Mouse (Mus musculus): Measurements from ENCODE around the gene Fancd2. TPM values are rescaled to one million over a fixed set of nuclear protein-coding genes. Genes with fewer than 3 reads are reported as not detected.

Fancd2 gene
- polyA plus RNA-seq, 1 experiment from 2014 or later: 6.6 TPM

GRCm38 (mm10) chr6:113499346-113499745, 32.1 kb upstream of the Fancd2 start:
- Histone ChIP-seq H3K4me1 (peaks cover 20% of the 10 kb centered on the region), H3K36me3 (no peaks in the 10 kb centered on the region), H3K9ac (no peak overlapping the region), H3K4me2 (replicated peaks) (no peak overlapping the region), H3K27ac (replicated peaks) (no peak overlapping the region), H3K27me3 (peaks cover 29% of the 10 kb centered on the region), H3K9me3 (replicated peaks) (no peaks in the 10 kb centered on the region), H3K4me3 (replicated peaks) (no peak overlapping the region)
- no peak for ATAC-seq (ENCODE audit: insufficient number of reproducible peaks, low FRiP score, low TSS enrichment, low read depth)
- 60% methylated on average over 6 of the region's 6 CpGs for WGBS

DNA sequence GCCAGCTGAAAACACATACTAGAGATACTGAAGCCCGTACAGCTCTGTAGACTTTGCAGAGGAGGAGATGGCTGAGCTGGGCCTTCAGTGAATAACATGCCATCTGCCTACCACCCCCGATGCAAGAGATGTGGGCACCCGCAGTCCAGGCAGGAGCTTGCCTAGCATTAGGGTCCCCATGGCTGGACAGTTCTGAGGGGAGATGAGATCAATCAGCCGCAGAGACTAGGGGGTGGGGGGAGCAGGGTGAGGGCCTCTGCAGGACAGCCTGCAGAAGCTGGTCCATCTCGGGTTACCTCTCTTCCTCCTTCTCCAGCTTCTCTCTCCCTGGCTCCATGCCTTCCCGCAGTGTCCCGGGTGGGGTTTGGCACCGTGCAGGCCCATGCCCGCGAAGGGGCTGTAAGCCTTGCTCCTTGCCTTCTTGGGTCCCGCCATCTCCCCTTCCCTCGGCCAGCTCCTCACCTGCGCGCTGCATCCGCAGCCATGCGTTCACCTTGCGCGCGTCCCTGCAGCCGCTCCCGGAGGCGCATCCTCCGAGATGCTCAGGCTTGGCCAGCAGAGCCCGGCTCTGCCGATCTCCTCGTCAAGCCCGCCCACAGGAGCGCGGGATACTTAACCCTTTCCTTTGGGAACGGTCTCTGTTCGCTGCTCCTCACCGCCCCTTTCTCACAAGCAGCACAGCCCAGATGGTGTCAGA, 29.9 kb upstream of the Fancd2 start, which contains the start of gene Prrt3:
Prrt3 (minus strand) TSS at position 544 of the 697 bp plus-strand sequence.
- ATAC-seq (ENCODE audit: insufficient number of reproducible peaks, low FRiP score, low TSS enrichment, low read depth): peak; percentile 64
- H3K9me3 ChIP-seq (replicated peaks): no peaks in the 10 kb centered on the region
- H3K4me2 ChIP-seq (replicated peaks): peak within 1 kb of the TSS; percentile 77
- peak within 1 kb of the TSS; percentile 47 for H3K4me3 ChIP-seq (replicated peaks)
- peaks cover 15% of the 10 kb centered on the region for H3K27me3 ChIP-seq
- no peaks in the 10 kb centered on the region for H3K36me3 ChIP-seq
- H3K9ac ChIP-seq: 0 out of 2 replicates have a peak within 1 kb of the TSS, but pooled peaks have one; percentile 9
- no peak within 1 kb of the TSS for H3K27ac ChIP-seq (replicated peaks)
- peaks cover 11% of the 10 kb centered on the region for H3K4me1 ChIP-seq
- 1% methylated on average over 32 of the region's 32 CpGs for WGBS

- Histone ChIP-seq H3K36me3 (no peaks in the 10 kb centered on the region), H3K27ac (replicated peaks) (no peak overlapping the region), H3K4me3 (replicated peaks) (no peak overlapping the region), H3K9ac (no peak overlapping the region), H3K27me3 (peaks cover 15% of the 10 kb centered on the region), H3K4me2 (replicated peaks) (no peak overlapping the region), H3K4me1 (peaks cover 11% of the 10 kb centered on the region), H3K9me3 (replicated peaks) (no peaks in the 10 kb centered on the region)
- no peak for ATAC-seq (ENCODE audit: insufficient number of reproducible peaks, low FRiP score, low TSS enrichment, low read depth)
- 76% methylated on average over 2 of the region's 2 CpGs for WGBS
Measured at GRCm38 (mm10) chr6:113502801-113503200, 28.7 kb upstream of the Fancd2 start.

DNA sequence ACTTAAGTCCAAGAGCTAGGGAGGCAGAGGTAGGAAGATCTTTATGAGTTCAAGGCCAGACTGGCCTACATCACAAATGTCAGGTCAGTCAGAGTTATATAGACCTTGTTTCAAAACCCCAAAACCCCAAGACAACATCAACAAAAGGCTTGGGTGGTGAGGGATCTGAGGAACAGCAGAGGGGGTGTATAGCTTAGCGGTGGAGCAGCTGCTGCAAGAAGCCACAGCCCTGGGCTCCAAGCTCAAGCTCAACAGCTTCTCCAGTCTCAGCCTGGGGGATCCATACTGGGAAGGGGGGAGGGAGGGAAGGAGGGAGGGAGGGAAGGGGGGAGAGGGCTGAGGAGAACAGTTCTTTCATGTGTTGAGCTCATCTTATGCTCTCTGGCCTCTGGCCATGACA, 25.8 kb upstream of the Fancd2 start:
- H3K4me1 ChIP-seq: peaks cover 11% of the 10 kb centered on the region
- H3K27ac ChIP-seq (replicated peaks): no peak overlapping the region
- no peak overlapping the region for H3K4me3 ChIP-seq (replicated peaks)
- no peak overlapping the region for H3K9ac ChIP-seq
- no peaks in the 10 kb centered on the region for H3K36me3 ChIP-seq
- no peak overlapping the region for H3K4me2 ChIP-seq (replicated peaks)
- peaks cover 12% of the 10 kb centered on the region for H3K27me3 ChIP-seq
- no peaks in the 10 kb centered on the region for H3K9me3 ChIP-seq (replicated peaks)
- 55% methylated on average over 1 of the region's 1 CpGs for WGBS
- no peak for ATAC-seq (ENCODE audit: insufficient number of reproducible peaks, low FRiP score, low TSS enrichment, low read depth)

DNA sequence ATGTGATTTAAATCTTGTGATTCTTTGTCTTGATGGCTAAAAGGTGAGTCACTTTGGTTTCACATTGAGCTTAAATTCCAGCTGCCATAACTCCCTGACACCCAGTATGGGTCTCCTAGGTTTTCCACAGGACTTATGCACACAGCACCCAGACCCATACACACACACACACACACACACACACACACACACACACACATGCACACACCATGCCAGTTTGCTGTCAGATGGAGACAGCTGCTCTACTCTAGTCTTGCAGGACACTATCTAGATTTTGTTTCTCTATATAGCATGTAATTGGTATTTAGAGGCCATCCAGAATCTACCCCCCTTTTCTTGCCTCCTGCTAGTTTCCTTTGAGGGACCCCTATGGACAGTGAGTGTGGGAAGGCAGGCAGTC, 24.4 kb upstream of the Fancd2 start:
- no peak for ATAC-seq (ENCODE audit: insufficient number of reproducible peaks, low FRiP score, low TSS enrichment, low read depth)
- Histone ChIP-seq H3K4me1 (no peaks in the 10 kb centered on the region), H3K9ac (no peak overlapping the region), H3K4me3 (replicated peaks) (no peak overlapping the region), H3K27ac (replicated peaks) (no peak overlapping the region), H3K4me2 (replicated peaks) (no peak overlapping the region), H3K36me3 (0 out of 2 replicates have a peak, but pooled peaks cover 5% of the 10 kb centered on the region), H3K9me3 (replicated peaks) (no peaks in the 10 kb centered on the region), H3K27me3 (no peaks in the 10 kb centered on the region)

DNA sequence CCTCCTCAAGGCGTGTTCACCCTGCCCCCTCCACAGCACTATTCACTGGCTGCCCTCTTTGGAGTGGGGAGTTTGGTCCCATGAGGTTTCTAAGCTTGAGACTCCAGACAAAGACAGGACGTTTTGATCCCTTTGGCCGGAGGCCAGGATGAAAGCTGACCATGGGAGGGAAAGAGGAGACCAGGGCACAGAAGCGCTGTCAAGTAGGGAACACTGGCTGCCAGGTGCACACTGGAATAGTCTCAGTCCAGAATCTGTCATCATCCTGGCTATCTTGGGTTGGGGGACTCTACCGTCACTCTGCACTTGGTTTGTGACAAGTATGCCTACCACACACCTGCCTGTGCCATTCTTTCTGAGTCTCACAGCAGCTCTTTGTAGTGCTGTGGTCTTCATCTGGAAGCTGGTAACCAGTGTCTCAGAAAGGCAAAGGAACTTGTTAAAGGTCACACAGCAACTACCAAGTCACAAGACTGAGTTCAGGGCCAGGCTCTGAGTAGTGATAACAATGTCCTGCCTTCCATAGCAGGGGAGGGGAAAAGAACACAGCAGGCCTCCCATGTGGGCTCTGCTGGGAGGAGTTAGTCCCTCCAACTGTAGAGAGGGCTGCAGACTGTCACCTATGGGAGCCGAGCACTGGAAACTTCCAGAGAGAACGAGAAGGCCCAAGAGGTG, 23.1 kb upstream of the Fancd2 start:
- Histone ChIP-seq H3K4me1 (no peaks in the 10 kb centered on the region), H3K27me3 (no peaks in the 10 kb centered on the region), H3K27ac (replicated peaks) (peak overlapping the region; percentile 72), H3K4me2 (replicated peaks) (no peak overlapping the region), H3K4me3 (replicated peaks) (no peak overlapping the region), H3K9ac (no peak overlapping the region), H3K36me3 (peaks cover 10% of the 10 kb centered on the region; the same call in 1 of the 2 replicates), H3K9me3 (replicated peaks) (no peaks in the 10 kb centered on the region)
- peak; percentile 74; the same call in 1 of the 2 replicates for ATAC-seq (ENCODE audit: insufficient number of reproducible peaks, low FRiP score, low TSS enrichment, low read depth)
- 54% methylated on average over 7 of the region's 7 CpGs for WGBS

- peak overlapping the region; percentile 72 for H3K27ac ChIP-seq (replicated peaks)
Measured at GRCm38 (mm10) chr6:113508947-113509280, 22.6 kb upstream of the Fancd2 start.

DNA sequence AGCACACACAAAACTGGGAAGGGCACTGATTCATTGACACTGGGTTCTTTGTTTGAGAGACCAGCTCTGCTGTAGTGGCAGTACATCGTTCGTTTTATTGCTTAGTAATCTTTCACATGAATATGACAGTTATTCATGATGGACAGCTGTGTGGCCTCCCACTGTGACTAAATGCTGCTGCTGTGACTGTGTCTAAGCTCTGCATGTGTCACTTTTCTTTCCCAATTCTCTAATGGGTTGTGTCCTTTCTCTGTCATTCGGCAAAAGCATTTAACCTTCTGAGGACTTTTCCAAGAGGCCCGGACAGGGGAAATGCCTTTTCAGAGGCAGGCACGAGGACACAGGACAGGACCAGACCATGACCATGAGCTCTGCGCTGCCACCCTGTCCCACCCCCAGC, 17.5 kb upstream of the Fancd2 start:
- Histone ChIP-seq H3K4me1 (no peaks in the 10 kb centered on the region), H3K27ac (replicated peaks) (no peak overlapping the region), H3K9ac (no peak overlapping the region), H3K4me3 (replicated peaks) (no peak overlapping the region), H3K27me3 (no peaks in the 10 kb centered on the region), H3K36me3 (peaks cover 65% of the 10 kb centered on the region), H3K9me3 (replicated peaks) (no peaks in the 10 kb centered on the region), H3K4me2 (replicated peaks) (no peak overlapping the region)
- ATAC-seq (ENCODE audit: insufficient number of reproducible peaks, low FRiP score, low TSS enrichment, low read depth): no peak
- WGBS: 91% methylated on average over 6 of the region's 6 CpGs

More at GRCm38 (mm10) chr6:113508947-113509280, 22.6 kb upstream of the Fancd2 start:
- Histone ChIP-seq H3K4me2 (replicated peaks) (no peak overlapping the region), H3K36me3 (peaks cover 15% of the 10 kb centered on the region), H3K9me3 (replicated peaks) (no peaks in the 10 kb centered on the region), H3K9ac (no peak overlapping the region), H3K4me1 (no peaks in the 10 kb centered on the region), H3K27me3 (no peaks in the 10 kb centered on the region), H3K4me3 (replicated peaks) (no peak overlapping the region)
- peak; percentile 67 for ATAC-seq (ENCODE audit: insufficient number of reproducible peaks, low FRiP score, low TSS enrichment, low read depth)
- WGBS: 42% methylated on average over 5 of the region's 5 CpGs

DNA sequence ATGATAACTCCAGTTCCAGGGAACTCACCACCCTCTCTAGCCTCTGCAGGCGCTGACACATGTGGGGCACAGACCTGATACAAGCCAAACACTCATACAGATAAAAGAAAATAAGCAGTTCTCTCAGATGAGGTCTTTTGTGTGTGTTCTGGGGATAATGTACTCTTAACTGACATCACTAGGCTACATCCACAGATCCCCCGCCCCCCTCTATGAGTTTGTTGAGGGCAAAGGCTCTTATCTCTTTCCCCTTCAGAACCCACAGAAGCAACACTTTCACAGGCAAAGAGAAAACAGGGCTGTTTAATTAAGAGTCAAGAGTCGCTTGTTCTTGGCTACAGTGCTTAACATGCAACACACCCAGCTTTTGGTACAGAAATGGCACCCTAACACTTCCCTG, 16.9 kb upstream of the Fancd2 start:
- H3K4me2 ChIP-seq (replicated peaks): no peak overlapping the region
- WGBS: 98% methylated on average over 3 of the region's 3 CpGs
- H3K9ac ChIP-seq: no peak overlapping the region
- peaks cover 72% of the 10 kb centered on the region for H3K36me3 ChIP-seq
- H3K27ac ChIP-seq (replicated peaks): no peak overlapping the region
- H3K4me3 ChIP-seq (replicated peaks): no peak overlapping the region
- no peak for ATAC-seq (ENCODE audit: insufficient number of reproducible peaks, low FRiP score, low TSS enrichment, low read depth)
- H3K4me1 ChIP-seq: no peaks in the 10 kb centered on the region
- no peaks in the 10 kb centered on the region for H3K27me3 ChIP-seq
- no peaks in the 10 kb centered on the region for H3K9me3 ChIP-seq (replicated peaks)

GRCm38 (mm10) chr6:113517434-113518080, 13.9 kb upstream of the Fancd2 start:
- no peak overlapping the region for H3K4me2 ChIP-seq (replicated peaks)
- 87% methylated on average over 8 of the region's 8 CpGs for WGBS
- no peak for ATAC-seq (ENCODE audit: insufficient number of reproducible peaks, low FRiP score, low TSS enrichment, low read depth)
- no peak overlapping the region for H3K4me3 ChIP-seq (replicated peaks)
- H3K36me3 ChIP-seq: peaks cover 90% of the 10 kb centered on the region
- H3K9me3 ChIP-seq (replicated peaks): no peaks in the 10 kb centered on the region
- H3K27me3 ChIP-seq: no peaks in the 10 kb centered on the region
- no peaks in the 10 kb centered on the region for H3K4me1 ChIP-seq
- H3K9ac ChIP-seq: no peak overlapping the region
- H3K27ac ChIP-seq (replicated peaks): no peak overlapping the region

- Histone ChIP-seq H3K27ac (replicated peaks) (no peak overlapping the region), H3K4me1 (no peaks in the 10 kb centered on the region), H3K36me3 (peaks cover 61% of the 10 kb centered on the region), H3K9ac (no peak overlapping the region), H3K4me3 (replicated peaks) (no peak overlapping the region), H3K27me3 (no peaks in the 10 kb centered on the region), H3K4me2 (replicated peaks) (no peak overlapping the region), H3K9me3 (replicated peaks) (no peaks in the 10 kb centered on the region)
- 64% methylated on average over 1 of the region's 1 CpGs for WGBS
- no peak for ATAC-seq (ENCODE audit: insufficient number of reproducible peaks, low FRiP score, low TSS enrichment, low read depth)
Measured at GRCm38 (mm10) chr6:113522310-113522709, 9.2 kb upstream of the Fancd2 start.
